Mouse (Mus musculus): ENCODE data around the gene Ndufb6. TPM values are rescaled to one million over a fixed set of nuclear protein-coding genes. Genes with fewer than 3 reads are reported as not detected.

The Ndufb6 gene
- total and polyA plus RNA-seq, 2 experiments from 2014 or later: 187 to 392 TPM

GRCm38 (mm10) chr4:40227886-40228285, 51.3 kb downstream of the Ndufb6 start:
- Histone ChIP-seq H3K27ac (ENCODE audit: low read depth, low read length) (no peak overlapping the region), H3K4me2 (ENCODE audit: low read depth) (no peak overlapping the region), H3K9ac (no peak overlapping the region), H3K36me3 (ENCODE audit: insufficient read depth) (no peaks in the 10 kb centered on the region), H3K27me3 (ENCODE audit: insufficient read depth, low read length) (no peaks in the 10 kb centered on the region), H3K4me3 (ENCODE audit: low read depth, low read length) (no peak overlapping the region), H3K4me1 (ENCODE audit: insufficient read depth) (no peaks in the 10 kb centered on the region), H3K9me3 (ENCODE audit: low read length) (no peaks in the 10 kb centered on the region)
- TF ChIP-seq CTCF (IDR thresholded peaks at IDR 0.05; ENCODE audit: low read depth): no peak
- 93% methylated on average over 7 of the region's 7 CpGs for WGBS
- DNase-seq (no peak), ATAC-seq (no peak)

GRCm38 (mm10) chr4:40227131-40227530, 52.1 kb downstream of the Ndufb6 start:
- ATAC-seq: no peak
- H3K4me3 ChIP-seq (ENCODE audit: low read depth, low read length): no peak overlapping the region
- no peaks in the 10 kb centered on the region for H3K4me1 ChIP-seq (ENCODE audit: insufficient read depth)
- H3K27ac ChIP-seq (ENCODE audit: low read depth, low read length): no peak overlapping the region
- H3K36me3 ChIP-seq (ENCODE audit: insufficient read depth): no peaks in the 10 kb centered on the region
- no peak for DNase-seq
- H3K4me2 ChIP-seq (ENCODE audit: low read depth): no peak overlapping the region
- WGBS: 91% methylated on average over 11 of the region's 11 CpGs
- no peaks in the 10 kb centered on the region for H3K9me3 ChIP-seq (ENCODE audit: low read length)
- H3K27me3 ChIP-seq (ENCODE audit: insufficient read depth, low read length): no peaks in the 10 kb centered on the region
- no peak overlapping the region for H3K9ac ChIP-seq
- TF ChIP-seq CTCF (IDR thresholded peaks at IDR 0.05; ENCODE audit: low read depth): no peak

- Histone ChIP-seq H3K4me1 (ENCODE audit: insufficient read depth) (no peaks in the 10 kb centered on the region), H3K9ac (no peak overlapping the region), H3K27ac (ENCODE audit: low read depth, low read length) (no peak overlapping the region), H3K27me3 (ENCODE audit: insufficient read depth, low read length) (no peaks in the 10 kb centered on the region), H3K4me3 (ENCODE audit: low read depth, low read length) (no peak overlapping the region), H3K4me2 (ENCODE audit: low read depth) (no peak overlapping the region), H3K9me3 (ENCODE audit: low read length) (no peaks in the 10 kb centered on the region), H3K36me3 (ENCODE audit: insufficient read depth) (no peaks in the 10 kb centered on the region)
- ATAC-seq (no peak), DNase-seq (no peak)
- 76% methylated on average over 5 of the region's 5 CpGs for WGBS
- TF ChIP-seq CTCF (IDR thresholded peaks at IDR 0.05; ENCODE audit: low read depth): no peak
Observed at GRCm38 (mm10) chr4:40226095-40226494, 53.1 kb downstream of the Ndufb6 start.

- Histone ChIP-seq H3K4me1 (ENCODE audit: insufficient read depth) (0 out of 2 replicates have a peak, but pooled peaks cover 3% of the 10 kb centered on the region), H3K27ac (ENCODE audit: low read depth, low read length) (no peak overlapping the region), H3K4me3 (ENCODE audit: low read depth, low read length) (no peak overlapping the region), H3K27me3 (ENCODE audit: insufficient read depth, low read length) (no peaks in the 10 kb centered on the region), H3K4me2 (ENCODE audit: low read depth) (no peak overlapping the region), H3K9ac (no peak overlapping the region), H3K36me3 (ENCODE audit: insufficient read depth) (no peaks in the 10 kb centered on the region), H3K9me3 (ENCODE audit: low read length) (no peaks in the 10 kb centered on the region)
- WGBS: 51% methylated on average over 21 of the region's 21 CpGs
- no peak for DNase-seq
- no peak for ATAC-seq
- TF ChIP-seq CTCF (IDR thresholded peaks at IDR 0.05; ENCODE audit: low read depth): no peak
Observed at GRCm38 (mm10) chr4:40221876-40222585, 57.2 kb downstream of the Ndufb6 start.

DNA sequence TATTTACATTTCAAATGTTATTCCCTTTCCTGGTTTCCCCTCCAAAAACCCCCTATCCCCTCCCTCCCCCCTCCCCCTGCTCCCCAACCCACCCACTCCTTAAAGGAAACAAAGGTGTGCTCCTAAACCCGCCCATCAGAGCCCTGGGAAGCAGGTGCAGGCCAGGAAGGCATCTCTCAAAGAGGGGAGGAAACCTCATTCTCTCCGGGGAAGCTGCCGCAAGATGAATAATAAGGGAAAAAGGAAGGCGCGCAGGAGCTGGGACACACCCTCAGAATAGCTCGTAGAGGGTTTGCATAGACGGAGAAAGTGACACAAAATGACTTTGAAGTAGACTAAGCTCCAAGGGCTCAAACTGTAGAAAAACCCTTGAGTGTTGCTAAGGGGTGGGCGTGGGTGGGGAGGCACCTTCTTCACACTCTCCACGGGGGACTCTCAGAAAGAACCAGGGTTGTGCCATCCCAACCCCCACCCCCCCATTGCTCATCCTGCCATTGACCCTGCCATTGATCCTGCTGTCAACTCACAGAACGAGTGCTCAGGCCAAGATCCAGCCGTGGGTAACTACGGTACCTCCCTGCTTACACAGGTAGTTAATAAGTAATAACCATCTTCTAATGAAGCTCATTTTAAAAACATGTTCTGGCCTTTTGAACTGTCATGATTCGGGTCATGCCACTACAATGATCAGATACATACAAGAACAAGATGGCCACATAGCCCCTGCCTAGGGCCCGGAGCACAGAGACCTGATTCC, 58.0 kb downstream of the Ndufb6 start:
- H3K4me2 ChIP-seq (ENCODE audit: low read depth): peak overlapping the region; percentile 46

More for the DNA sequence above, 58.0 kb downstream of the Ndufb6 start:
- Histone ChIP-seq H3K9me3 (ENCODE audit: low read length) (no peaks in the 10 kb centered on the region), H3K27ac (ENCODE audit: low read depth, low read length) (no peak overlapping the region), H3K27me3 (ENCODE audit: insufficient read depth, low read length) (no peaks in the 10 kb centered on the region), H3K9ac (0 out of 2 replicates have a peak overlapping the region, but pooled peaks have one; percentile 25), H3K4me3 (ENCODE audit: low read depth, low read length) (no peak overlapping the region), H3K36me3 (ENCODE audit: insufficient read depth) (no peaks in the 10 kb centered on the region), H3K4me1 (ENCODE audit: insufficient read depth) (0 out of 2 replicates have a peak, but pooled peaks cover 3% of the 10 kb centered on the region)
- peak; percentile 13 for DNase-seq
- 43% methylated on average over 14 of the region's 14 CpGs for WGBS
- no peak; the same call in 1 of the 2 replicates for ATAC-seq
- no peak for TF ChIP-seq CTCF (IDR thresholded peaks at IDR 0.05; ENCODE audit: low read depth)

Other genes with a start within 250 kb of the Ndufb6 start
- 53.6 and 59.6 TPM in 2 replicates for gene Aco1, start 136.3 kb downstream of the Ndufb6 start, total RNA-seq (2014; rRNA removed)
- 35.0 and 40.0 TPM in 2 replicates for gene Aco1, start 136.3 kb downstream of the Ndufb6 start, polyA plus RNA-seq (2015; fragmentation: Nextera tagmentation; extraction: Ambion mirVana)
- gene Ddx58, start 39.6 kb downstream of the Ndufb6 start, total RNA-seq (2014; rRNA removed): 5.5 and 7.6 TPM in 2 replicates
- gene Ddx58, start 39.6 kb downstream of the Ndufb6 start, polyA plus RNA-seq (2015; fragmentation: Nextera tagmentation; extraction: Ambion mirVana): 1.7 and 2.8 TPM in 2 replicates
- gene Smim27, start 9.8 kb downstream of the Ndufb6 start, total RNA-seq (2014; rRNA removed): 3.8 and 4.3 TPM in 2 replicates
- 17.0 and 24.5 TPM in 2 replicates for gene Smim27, start 9.8 kb downstream of the Ndufb6 start, polyA plus RNA-seq (2015; fragmentation: Nextera tagmentation; extraction: Ambion mirVana)
- 27.6 and 35.1 TPM in 2 replicates for gene Topors, start 9.6 kb downstream of the Ndufb6 start, total RNA-seq (2014; rRNA removed)
- 23.1 and 29.4 TPM in 2 replicates for gene Topors, start 9.6 kb downstream of the Ndufb6 start, polyA plus RNA-seq (2015; fragmentation: Nextera tagmentation; extraction: Ambion mirVana)
- 1.8 and 4.0 TPM in 2 replicates for gene Tmem215, start 192.8 kb upstream of the Ndufb6 start, total RNA-seq (2014; rRNA removed)
- 1.0 and 2.1 TPM in 2 replicates for gene Tmem215, start 192.8 kb upstream of the Ndufb6 start, polyA plus RNA-seq (2015; fragmentation: Nextera tagmentation; extraction: Ambion mirVana)